Mouse (Mus musculus): ENCODE measurements around the gene Zswim3. TPM values are rescaled to one million over a fixed set of nuclear protein-coding genes. Genes with fewer than 3 reads are reported as not detected.

Gene Zswim3
- total RNA-seq, 2 experiments from 2014 or later = 7.2 to 8.9 TPM

- H3K4me3 ChIP-seq = no peak overlapping the region
- no peak for DNase-seq (ENCODE audit: low spot score in 2 of 2)
- TF ChIP-seq CTCF (conservative IDR thresholded peaks at IDR 0.05) = no peak
- no peak overlapping the region for H3K27ac ChIP-seq
These were observed 33.8 kb upstream of the Zswim3 start for GRCm38 (mm10) chr2:164771123-164771522.

- TF ChIP-seq CTCF (conservative IDR thresholded peaks at IDR 0.05) = no peak
- Histone ChIP-seq H3K4me3 (no peak overlapping the region), H3K27ac (no peak overlapping the region)
- DNase-seq (ENCODE audit: low spot score in 2 of 2) = no peak
These were observed 31.5 kb upstream of the Zswim3 start for GRCm38 (mm10) chr2:164773229-164773988.

- no peak overlapping the region for H3K27ac ChIP-seq
- H3K4me3 ChIP-seq = no peak overlapping the region
- no peak for DNase-seq (ENCODE audit: low spot score in 2 of 2)
- no peak for TF ChIP-seq CTCF (conservative IDR thresholded peaks at IDR 0.05)
These were observed 30.9 kb upstream of the Zswim3 start for GRCm38 (mm10) chr2:164773989-164774364.

GRCm38 (mm10) chr2:164776130-164776529, 28.8 kb upstream of the Zswim3 start:
- H3K4me3 ChIP-seq = no peak overlapping the region
- no peak for DNase-seq (ENCODE audit: low spot score in 2 of 2)
- no peak for TF ChIP-seq CTCF (conservative IDR thresholded peaks at IDR 0.05)
- no peak overlapping the region for H3K27ac ChIP-seq

GRCm38 (mm10) chr2:164776801-164777200, 28.1 kb upstream of the Zswim3 start:
- Histone ChIP-seq H3K27ac (no peak overlapping the region), H3K4me3 (no peak overlapping the region)
- no peak for TF ChIP-seq CTCF (conservative IDR thresholded peaks at IDR 0.05)
- no peak for DNase-seq (ENCODE audit: low spot score in 2 of 2)

- Histone ChIP-seq H3K27ac (no peak overlapping the region), H3K4me3 (no peak overlapping the region)
- no peak for DNase-seq (ENCODE audit: low spot score in 2 of 2)
- TF ChIP-seq CTCF (conservative IDR thresholded peaks at IDR 0.05) = no peak
These were observed 27.5 kb upstream of the Zswim3 start for GRCm38 (mm10) chr2:164777246-164778014.

- Histone ChIP-seq H3K4me3 (no peak overlapping the region), H3K27ac (no peak overlapping the region)
- TF ChIP-seq CTCF (conservative IDR thresholded peaks at IDR 0.05) = no peak
These were observed 26.9 kb upstream of the Zswim3 start for GRCm38 (mm10) chr2:164778015-164778287.

GRCm38 (mm10) chr2:164778809-164779208, 26.1 kb upstream of the Zswim3 start:
- H3K27ac ChIP-seq = no peak overlapping the region
- TF ChIP-seq CTCF (conservative IDR thresholded peaks at IDR 0.05) = no peak
- no peak overlapping the region for H3K4me3 ChIP-seq
- no peak for DNase-seq (ENCODE audit: low spot score in 2 of 2)

More at GRCm38 (mm10) chr2:164778015-164778287, 26.9 kb upstream of the Zswim3 start:
- DNase-seq (ENCODE audit: low spot score in 2 of 2) = no peak

- DNase-seq (ENCODE audit: low spot score in 2 of 2) = no peak
- H3K27ac ChIP-seq = no peak within 1 kb of the TSS
- no peak for TF ChIP-seq CTCF (conservative IDR thresholded peaks at IDR 0.05)
- no peak within 1 kb of the TSS for H3K4me3 ChIP-seq
These were observed 25.3 kb upstream of the Zswim3 start, which contains the start of gene Tnnc2 for GRCm38 (mm10) chr2:164779481-164780086. TSS of gene Tnnc2 (minus strand) at chr2:164779967.

- no peak for DNase-seq (ENCODE audit: low spot score in 2 of 2)
- TF ChIP-seq CTCF (conservative IDR thresholded peaks at IDR 0.05) = no peak
- Histone ChIP-seq H3K4me3 (no peak overlapping the region), H3K27ac (no peak overlapping the region)
These were observed 23.0 kb upstream of the Zswim3 start for GRCm38 (mm10) chr2:164781876-164782275.

- peak; percentile 65 for TF ChIP-seq CTCF (conservative IDR thresholded peaks at IDR 0.05)
- DNase-seq (ENCODE audit: low spot score in 2 of 2) = no peak
- H3K27ac ChIP-seq = no peak overlapping the region
- no peak overlapping the region for H3K4me3 ChIP-seq
These were observed 20.8 kb upstream of the Zswim3 start for GRCm38 (mm10) chr2:164783926-164784581.

GRCm38 (mm10) chr2:164784869-164785420, 20.0 kb upstream of the Zswim3 start:
- no peak for TF ChIP-seq CTCF (conservative IDR thresholded peaks at IDR 0.05)
- Histone ChIP-seq H3K27ac (peak overlapping the region; percentile 97), H3K4me3 (peak overlapping the region; percentile 91)
- DNase-seq (ENCODE audit: low spot score in 2 of 2) = no peak
